Mouse (Mus musculus): ENCODE measurements around the gene Arsj.

GRCm38 (mm10) chr3:126359760-126360159 is 3.7 kb upstream of the Arsj start:
- TF ChIP-seq CTCF (IDR thresholded peaks at IDR 0.05; ENCODE audit: low read depth), result no peak
- no peak for TF ChIP-seq EP300 (optimal IDR thresholded peaks at IDR 0.05)
